Mouse (Mus musculus) cerebral cortex, adult 2 months (tissue): ENCODE measurements around the gene Frrs1l.

Source experiments
- WGBS: fragments of 180-500 bp; shearing (Covaris S2); methylation state at CpG from one replicate; pipeline ENCODE4 v1.1.7; 2018; 5-methylcytosine and 5-hydroxymethylcytosine counted together

The Frrs1l gene

GRCm38 (mm10) chr4:56990215-56990584, at the start of gene Frrs1l:
TSS of gene Frrs1l (minus strand) at chr4:56990391.
- WGBS: under 1% methylated on average over 44 of the region's 44 CpGs

- 8% methylated on average over 22 of the region's 23 CpGs for WGBS
Measured at GRCm38 (mm10) chr4:57039127-57040031, 49.2 kb upstream of the Frrs1l start.

- WGBS: 68% methylated on average over 7 of the region's 7 CpGs
Measured at GRCm38 (mm10) chr4:57037554-57037953, 47.4 kb upstream of the Frrs1l start.

DNA sequence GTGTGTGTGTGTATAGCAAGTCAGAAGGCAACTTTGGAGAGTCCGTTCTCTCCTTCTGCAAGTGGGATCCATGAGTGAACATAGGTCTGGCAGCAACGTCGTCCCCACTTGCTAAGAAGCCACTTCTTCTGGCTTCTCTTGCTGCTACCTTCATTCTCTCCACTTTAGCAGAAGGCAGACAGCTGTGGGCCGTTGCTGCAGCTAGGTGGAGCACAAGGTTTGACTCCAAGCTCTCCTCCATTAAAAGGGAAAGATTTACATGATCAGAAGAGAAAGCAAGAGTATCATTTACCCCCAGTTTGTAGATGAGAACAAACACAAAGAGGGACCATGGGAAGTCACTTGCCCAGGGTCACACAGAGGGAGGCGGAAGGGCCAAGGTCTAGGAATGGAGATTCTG, 44.0 kb upstream of the Frrs1l start:
- 85% methylated on average over 5 of the region's 5 CpGs for WGBS

GRCm38 (mm10) chr4:57031440-57031839, 41.2 kb upstream of the Frrs1l start:
- 53% methylated on average over 4 of the region's 4 CpGs for WGBS

- WGBS: 39% methylated on average over 10 of the region's 10 CpGs
Measured at GRCm38 (mm10) chr4:57027954-57028353, 37.8 kb upstream of the Frrs1l start.

- WGBS: 84% methylated on average over 3 of the region's 3 CpGs
Measured at GRCm38 (mm10) chr4:57023527-57023926, 33.3 kb upstream of the Frrs1l start.

DNA sequence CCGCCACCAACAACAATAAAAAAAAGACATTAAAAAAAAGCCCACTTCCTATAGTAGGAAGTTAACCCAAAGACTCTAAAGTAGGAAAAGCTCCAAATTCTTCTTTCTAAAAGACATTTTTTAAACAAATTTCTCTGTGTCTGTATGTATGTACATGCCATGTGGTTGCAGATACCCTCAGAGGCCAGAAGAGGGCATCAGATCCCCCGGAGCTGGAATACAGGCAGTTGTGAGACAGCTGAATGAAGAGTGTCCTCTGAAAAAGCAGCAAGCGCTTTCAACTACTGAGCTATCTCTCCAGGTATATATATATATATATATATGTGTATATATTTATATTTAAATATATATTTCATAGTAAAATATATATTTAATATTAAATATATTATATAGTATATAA, 31.1 kb upstream of the Frrs1l start:
- WGBS: 92% methylated on average over 3 of the region's 3 CpGs

- WGBS: 18% methylated on average over 5 of the region's 5 CpGs
Measured at GRCm38 (mm10) chr4:57017229-57017628, 27.0 kb upstream of the Frrs1l start.

DNA sequence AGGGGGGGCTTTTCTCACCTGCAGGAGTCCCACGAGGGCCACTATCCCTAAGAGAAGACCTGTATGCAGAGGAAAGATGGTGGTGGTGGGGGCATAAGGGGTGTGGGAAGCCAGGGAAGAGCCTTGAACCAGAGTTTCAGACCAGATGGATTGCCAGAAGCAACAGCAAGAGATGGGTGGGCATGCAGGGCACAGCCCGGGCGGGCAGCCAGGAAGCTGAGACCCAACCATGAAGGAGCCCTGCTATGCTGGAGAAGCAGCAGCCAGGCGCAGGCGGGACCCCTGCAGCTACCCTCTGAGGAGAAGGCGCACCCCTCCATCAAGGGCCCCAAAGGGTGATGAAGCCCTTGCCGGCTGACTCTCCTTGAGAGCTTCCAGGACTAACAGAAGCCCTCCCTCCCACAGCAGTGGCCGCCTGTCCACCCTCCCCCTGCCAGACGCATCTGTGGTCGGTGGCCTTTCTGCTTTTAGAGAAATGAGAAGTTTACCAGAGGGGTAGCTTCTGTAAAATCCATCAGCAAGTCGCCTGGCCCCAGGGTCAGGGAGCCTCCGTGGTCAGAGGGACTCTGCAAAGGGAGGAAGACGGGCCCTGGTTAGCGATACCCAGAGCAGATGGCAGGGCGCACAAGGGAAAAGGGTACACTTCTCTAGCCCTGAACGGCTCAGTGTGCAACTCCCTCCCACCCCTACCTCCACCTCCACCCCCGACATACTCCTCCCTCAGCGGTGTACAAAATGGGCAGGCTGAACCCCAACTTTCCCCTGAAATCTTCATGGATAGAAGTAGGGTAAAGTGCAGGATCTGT, 26.4 kb upstream of the Frrs1l start:
- WGBS: 69% methylated on average over 18 of the region's 18 CpGs

- 95% methylated on average over 5 of the region's 5 CpGs for whole genome bisulfite sequencing
Measured at GRCm38 (mm10) chr4:57015032-57015431, 24.8 kb upstream of the Frrs1l start.

- WGBS: 62% methylated on average over 8 of the region's 8 CpGs
Measured at GRCm38 (mm10) chr4:57011454-57012046, 21.4 kb upstream of the Frrs1l start.

DNA sequence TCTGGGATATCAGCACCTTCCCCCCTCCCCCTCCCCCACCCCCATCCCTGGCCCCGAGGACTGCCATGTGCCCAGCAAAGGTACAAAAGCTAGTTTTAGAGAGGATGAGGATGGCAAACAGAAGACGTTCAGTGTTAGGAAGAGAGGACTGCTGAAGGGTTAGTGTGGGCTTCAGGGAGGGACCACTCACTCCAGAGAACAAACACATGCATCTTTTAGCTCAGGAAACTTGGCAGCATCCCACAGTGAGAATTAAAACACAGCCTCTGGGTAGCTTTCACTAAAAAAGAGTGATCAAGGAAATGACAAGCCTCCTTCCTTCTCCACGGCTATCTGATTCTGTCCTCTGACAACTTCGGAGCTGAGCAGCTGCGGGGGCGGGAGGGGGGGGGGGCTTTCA, 20.7 kb upstream of the Frrs1l start:
- 5% methylated on average over 6 of the region's 6 CpGs for WGBS

GRCm38 (mm10) chr4:57010425-57010824, 20.2 kb upstream of the Frrs1l start:
- WGBS: 48% methylated on average over 5 of the region's 5 CpGs

DNA sequence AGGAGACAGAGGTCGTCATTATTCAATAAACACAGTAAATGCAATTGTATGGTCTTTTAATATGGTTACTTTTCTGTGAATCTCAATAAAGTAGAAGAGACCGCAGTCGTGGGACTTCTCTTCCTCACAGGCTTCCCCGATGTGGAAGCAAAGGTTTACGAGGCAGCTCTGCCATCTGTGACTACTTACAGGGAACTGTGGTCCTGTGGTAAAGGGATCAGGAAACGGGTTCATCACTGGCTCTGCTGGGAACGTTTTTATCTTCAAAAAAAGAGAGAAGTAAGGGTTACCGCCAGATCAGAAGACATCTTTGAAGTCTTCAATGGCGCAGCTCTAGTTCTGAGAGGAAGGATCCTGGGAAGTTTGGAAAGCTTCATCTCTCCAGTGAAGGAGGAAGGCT, 17.5 kb upstream of the Frrs1l start:
- WGBS: 84% methylated on average over 9 of the region's 9 CpGs

DNA sequence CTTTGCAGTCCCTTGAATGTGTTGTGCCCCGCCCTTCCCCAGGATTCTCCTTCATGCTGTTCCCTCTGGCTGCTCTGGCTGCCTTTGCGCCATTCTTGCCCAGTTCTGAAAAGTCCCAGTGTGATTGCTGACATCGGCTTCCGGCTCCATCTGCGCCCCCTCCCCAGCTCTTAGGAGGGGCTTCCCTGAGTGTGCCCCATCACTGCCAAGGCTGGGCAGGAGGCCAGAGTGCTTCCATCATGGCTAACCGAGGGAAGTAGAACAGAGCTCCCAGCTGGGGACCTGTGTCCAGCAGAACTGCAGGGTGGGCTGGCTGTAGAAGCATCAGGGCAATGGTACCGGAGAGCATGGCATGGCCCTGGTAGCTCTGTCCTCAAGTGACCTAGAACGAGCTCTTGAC, 14.8 kb upstream of the Frrs1l start:
- WGBS: 48% methylated on average over 8 of the region's 8 CpGs

DNA sequence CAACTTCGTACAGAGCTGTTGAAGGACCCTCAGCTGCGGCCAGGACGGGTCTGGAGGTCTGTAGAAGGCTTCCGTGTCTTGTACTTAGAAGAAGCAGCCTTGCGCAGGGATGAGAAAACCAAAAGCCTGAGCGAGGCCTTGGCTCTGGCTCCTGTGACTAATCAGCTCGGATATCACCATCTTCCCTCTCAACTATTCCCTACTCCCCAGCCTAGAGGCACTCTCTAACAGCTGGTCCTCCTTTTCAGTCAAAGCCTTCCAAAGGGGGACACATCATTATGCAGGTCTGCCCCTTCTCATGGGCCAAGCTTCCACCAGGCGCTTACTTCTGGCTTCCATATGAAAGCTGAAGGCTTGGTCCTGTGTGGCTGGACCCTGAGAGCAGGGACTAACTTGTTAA, 13.7 kb upstream of the Frrs1l start:
- WGBS: 83% methylated on average over 8 of the region's 8 CpGs

- WGBS: 86% methylated on average over 3 of the region's 3 CpGs
Measured at GRCm38 (mm10) chr4:57002751-57003150, 12.6 kb upstream of the Frrs1l start.

DNA sequence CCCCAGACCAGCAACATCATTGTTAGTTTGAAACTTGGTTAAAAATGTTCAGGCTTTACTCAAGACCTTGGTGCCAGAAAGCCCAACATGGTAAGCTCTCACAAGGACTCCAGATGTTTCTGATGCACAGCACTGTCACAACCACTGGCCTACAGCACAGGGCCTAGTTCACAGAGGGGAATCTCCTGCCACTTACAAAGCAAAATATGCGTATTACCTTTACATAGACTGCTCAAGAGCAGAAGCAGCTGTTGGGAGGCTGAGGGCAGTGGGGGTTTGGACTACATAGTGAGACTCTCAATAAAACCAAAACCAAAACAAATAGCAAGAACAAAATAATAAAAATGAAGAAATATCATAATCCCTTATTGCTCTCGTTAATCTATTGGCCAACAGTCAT, 11.2 kb upstream of the Frrs1l start:
- WGBS: 98% methylated on average over 2 of the region's 2 CpGs

DNA sequence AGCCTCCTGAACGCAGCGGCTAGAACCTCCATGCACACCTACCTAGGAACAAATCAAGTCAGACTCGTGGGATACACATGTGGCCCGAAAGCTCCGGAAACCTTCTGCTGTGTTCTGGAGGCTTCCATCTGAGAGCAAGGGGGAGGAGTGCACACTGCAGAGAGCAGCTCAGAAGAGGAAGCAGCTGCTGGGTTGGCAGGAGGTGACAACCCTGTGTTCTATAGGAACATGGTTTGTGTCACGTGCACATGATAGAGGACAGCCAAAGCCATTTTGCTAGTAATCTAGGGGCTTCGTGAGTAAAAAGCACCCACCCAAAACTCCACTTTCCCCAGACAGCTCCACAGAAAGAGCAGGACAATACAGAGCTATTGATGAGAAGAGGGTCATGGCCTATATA, 3.1 kb upstream of the Frrs1l start:
- WGBS: 52% methylated on average over 7 of the region's 7 CpGs

DNA sequence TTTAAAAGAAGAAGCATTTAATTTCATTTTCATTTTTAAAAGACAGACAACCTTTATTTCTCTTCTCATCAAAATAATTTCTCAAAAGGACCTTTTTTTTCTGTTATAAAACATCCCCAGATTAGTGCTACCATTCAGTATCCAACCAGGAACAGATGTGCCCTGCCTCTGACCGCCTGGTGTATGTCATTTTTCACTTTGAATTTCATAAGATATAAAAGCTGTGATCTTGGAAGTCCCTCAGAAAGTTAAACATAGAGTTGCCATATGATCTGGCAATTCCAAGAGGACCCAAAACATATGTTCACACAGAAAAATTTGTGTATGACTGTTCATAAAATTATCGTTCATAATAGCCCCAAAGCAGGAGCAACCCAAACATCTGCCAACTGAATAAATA, 1.8 kb upstream of the Frrs1l start:
- 52% methylated on average over 2 of the region's 2 CpGs for WGBS

GRCm38 (mm10) chr4:56989431-56990214, 568 bp downstream of the Frrs1l start:
- WGBS: 4% methylated on average over 45 of the region's 45 CpGs
